Mouse (Mus musculus) midbrain, embryonic 11.5 days (tissue): ENCODE data around the gene Jag1. TPM values are rescaled to one million over a fixed set of nuclear protein-coding genes. Genes with fewer than 3 reads are reported as not detected.

ENCODE experiments used
- ATAC-seq: fragments of 200-750 bp; cut with Nextera tagmentation; 2 replicates; pipeline ENCODE4 v1.8.0; 2017; ENCODE audit warnings: moderate TSS enrichment, moderate library complexity; ENCODE audit not compliant: low FRiP score
- DNase-seq: peaks from one replicate; pipeline ENCODE4 v3.0.0; 2015; ENCODE audit warnings: low spot score; ENCODE audit errors: missing footprints
- H3K27ac ChIP-seq: fragments of 300-500 bp; sonication (generic); 2 replicates; pipeline ENCODE4 v1.5.1; 2014; ENCODE audit warnings: low read depth, low read length
- H3K27me3 ChIP-seq: fragments of 300-500 bp; sonication (generic); 2 replicates; pipeline ENCODE4 v1.6.1; 2014; ENCODE audit warnings: mild to moderate bottlenecking, low read length, moderate library complexity, mixed read lengths; ENCODE audit not compliant: control insufficient read depth, insufficient read depth
- H3K36me3 ChIP-seq: fragments of 300-500 bp; sonication (generic); 2 replicates; pipeline ENCODE4 v1.6.1; 2014; ENCODE audit warnings: mild to moderate bottlenecking, low read length, moderate library complexity, mixed read lengths; ENCODE audit not compliant: control insufficient read depth, insufficient read depth
- H3K4me1 ChIP-seq: fragments of 300-500 bp; sonication (generic); 2 replicates; pipeline ENCODE4 v1.6.1; 2014; ENCODE audit warnings: low read length; ENCODE audit not compliant: control insufficient read depth, insufficient read depth
- H3K4me2 ChIP-seq: fragments of 300-500 bp; sonication (generic); 2 replicates; pipeline ENCODE4 v1.6.1; 2014; ENCODE audit warnings: mild to moderate bottlenecking, moderate library complexity
- H3K4me3 ChIP-seq: fragments of 300-500 bp; sonication (generic); 2 replicates; pipeline ENCODE4 v1.5.1; 2014; ENCODE audit warnings: low read depth, low read length
- H3K9ac ChIP-seq: fragments of 300-500 bp; sonication (generic); 2 replicates; pipeline ENCODE4 v1.6.1; 2014; ENCODE audit warnings: low read length
- H3K9me3 ChIP-seq: fragments of 300-500 bp; sonication (generic); 2 replicates; pipeline ENCODE4 v1.6.1; 2016; ENCODE audit warnings: low read length; ENCODE audit not compliant: control insufficient read depth
- WGBS: fragments of 180-500 bp; shearing (Covaris S2); extraction: QIAGEN DNeasy Blood & Tissue Kit; methylation state at CpG from one replicate; pipeline ENCODE4 v1.1.7; 2014; 5-methylcytosine and 5-hydroxymethylcytosine counted together
- polyA plus RNA-seq: library from polyadenylated mRNA; unstranded; fragments of >200 nt; fragmentation: Nextera tagmentation; extraction: Ambion mirVana; gene quantifications from 2 replicates; pipeline ENCODE4 v1.2.1, GENCODE M21; 2014

Gene Jag1
- polyA plus RNA-seq, 1 experiment from 2014 or later, result 35.4 TPM

DNA sequence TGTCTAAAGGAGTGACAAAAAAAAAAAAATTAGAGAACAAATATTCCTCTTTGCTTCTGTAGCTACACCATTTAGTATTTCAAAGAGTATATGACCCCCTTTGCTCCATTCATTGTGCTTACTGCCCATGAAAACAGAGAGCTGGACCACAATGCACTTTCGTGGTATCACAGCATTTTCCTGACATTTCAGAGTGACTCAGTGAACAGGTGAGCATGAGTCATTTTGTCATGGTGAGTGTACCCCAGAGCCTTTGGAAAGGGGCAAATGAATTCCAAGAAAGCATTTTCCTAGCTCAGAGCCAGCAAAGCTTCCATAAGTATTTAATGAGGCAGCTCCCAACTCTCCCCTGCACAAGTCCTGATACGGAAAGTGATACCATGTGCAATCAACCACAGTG, 72.3 kb downstream of the Jag1 start:
- Histone ChIP-seq H3K9ac (no peak overlapping the region), H3K36me3 (no peaks in the 10 kb centered on the region), H3K27ac (no peak overlapping the region), H3K4me3 (no peak overlapping the region), H3K4me2 (no peak overlapping the region), H3K27me3 (no peaks in the 10 kb centered on the region), H3K9me3 (no peaks in the 10 kb centered on the region), H3K4me1 (no peaks in the 10 kb centered on the region)
- DNase-seq, result no peak
- ATAC-seq, result no peak
- WGBS, result 87% methylated on average over 2 of the region's 2 CpGs

Other genes starting within 250 kb of the Jag1 start
- gene AL731706.2, start 231.0 kb downstream of the Jag1 start, polyA plus RNA-seq, result 14.0 and 17.3 TPM in 2 replicates
- gene Slx4ip, start 225.4 kb downstream of the Jag1 start, polyA plus RNA-seq, result 9.6 and 9.9 TPM in 2 replicates
- 23.4 and 32.1 TPM in 2 replicates for gene AL731706.1, start 225.3 kb downstream of the Jag1 start, polyA plus RNA-seq
- 14.1 and 18.5 TPM in 2 replicates for gene Mkks, start 225.3 kb downstream of the Jag1 start, polyA plus RNA-seq